Mouse (Mus musculus): ENCODE results near the gene Irf3.

GRCm38 (mm10) chr7:45030857-45031256 is 33.4 kb downstream of the Irf3 start:
- TF ChIP-seq CTCF (conservative IDR thresholded peaks at IDR 0.05; ENCODE audit: insufficient read depth, insufficient read length, low read depth, low read length) (no peak), POLR2A (IDR thresholded peaks at IDR 0.05; ENCODE audit: low read depth, low read length) (no peak)
